Mouse (Mus musculus) ES-E14 (cell line): ENCODE measurements around the gene Npc2. TPM values are rescaled to one million over a fixed set of nuclear protein-coding genes. Genes with fewer than 3 reads are reported as not detected.

Experiments
- DNase-seq: peaks from one replicate; pipeline ENCODE4 v3.0.0-alpha.2; 2013; ENCODE audit warnings: low read depth, low spot score
- H3K27ac ChIP-seq: 2 replicates; pipeline ENCODE4 v1.5.1; 2012; ENCODE audit warnings: low read depth, mild to moderate bottlenecking, low read length, moderate library complexity, mixed read lengths; ENCODE audit not compliant: poor library complexity, insufficient read depth, severe bottlenecking
- H3K36me3 ChIP-seq: 2 replicates; pipeline ENCODE4 v1.6.1; 2012; ENCODE audit warnings: mild to moderate bottlenecking, low read length, moderate library complexity, mixed read lengths; ENCODE audit not compliant: control insufficient read depth, poor library complexity, insufficient read depth, severe bottlenecking
- H3K4me1 ChIP-seq, 2 experiments: fragments of 150-350 bp in 1 of 2; sonication (generic) in 1 of 2; 2 replicates each; pipeline ENCODE4 v1.6.1; 2012; ENCODE audit warnings: low read length in 2 of 2, mild to moderate bottlenecking in 1 of 2, mixed read lengths in 1 of 2; ENCODE audit not compliant: control insufficient read depth in 2 of 2, insufficient read depth in 2 of 2, poor library complexity in 1 of 2
- H3K4me3 ChIP-seq, 2 experiments: fragments of 150-350 bp in 1 of 2; sonication (generic) in 1 of 2; 2 replicates each; pipeline ENCODE4 v1.5.1; 2012; ENCODE audit warnings: low read length in 2 of 2, low read depth in 1 of 2, mild to moderate bottlenecking in 1 of 2, mixed read lengths in 1 of 2; ENCODE audit not compliant: insufficient read depth in 1 of 2, poor library complexity in 1 of 2, severe bottlenecking in 1 of 2
- H3K9ac ChIP-seq: 2 replicates; pipeline ENCODE4 v1.6.1; 2012; ENCODE audit warnings: low read depth, mild to moderate bottlenecking, low read length, mixed read lengths; ENCODE audit not compliant: poor library complexity, insufficient read depth, severe bottlenecking
- H3K9me3 ChIP-seq: fragments of 150-350 bp; sonication (generic); 2 replicates; pipeline ENCODE4 v1.6.1; 2012; ENCODE audit warnings: low read depth, mild to moderate bottlenecking, low read length; ENCODE audit not compliant: control insufficient read depth, insufficient read depth
- CHD2 ChIP-seq: IDR thresholded peaks from 2 replicates; pipeline ENCODE4 v1.6.1; 2014; ENCODE audit warnings: mild to moderate bottlenecking, low read depth, low read length, inconsistent platforms
- HCFC1 ChIP-seq: IDR thresholded peaks from 2 replicates; pipeline ENCODE4 v1.6.1; 2012; ENCODE audit warnings: low read length, inconsistent platforms, borderline replicate concordance; ENCODE audit not compliant: insufficient read depth
- MAFK ChIP-seq: IDR thresholded peaks from 2 replicates; pipeline ENCODE4 v1.6.1; 2014; ENCODE audit warnings: mild to moderate bottlenecking, low read depth, low read length, inconsistent platforms; ENCODE audit not compliant: insufficient read depth
- ZC3H11A ChIP-seq: IDR thresholded peaks from 2 replicates; pipeline ENCODE4 v1.6.1; 2012; ENCODE audit warnings: low read depth, mild to moderate bottlenecking, inconsistent platforms, low read length, borderline replicate concordance
- ZNF384 ChIP-seq: IDR thresholded peaks from 2 replicates; pipeline ENCODE4 v1.6.1; 2012; ENCODE audit warnings: low read depth, low read length, inconsistent platforms
- in situ Hi-C, 2 experiments: fragments of 600-800 bp; cut with MboI; formaldehyde crosslinking; loops; one replicate each; pipeline ENCODE4 v1.15.1; 2025; ENCODE audit warnings: low sequenced_read_pairs in 2 of 2, inconsistent platforms in 1 of 2; ENCODE audit not compliant: unreplicated experiment in 2 of 2
- total RNA-seq: library from RNA; depleted of rRNA; stranded (reverse); fragments of 300-350 nt; gene quantifications from 2 replicates; pipeline ENCODE4 v1.2.3, GENCODE M21; 2012

Npc2 gene
- total RNA-seq, 1 experiment: 84.5 TPM

DNA sequence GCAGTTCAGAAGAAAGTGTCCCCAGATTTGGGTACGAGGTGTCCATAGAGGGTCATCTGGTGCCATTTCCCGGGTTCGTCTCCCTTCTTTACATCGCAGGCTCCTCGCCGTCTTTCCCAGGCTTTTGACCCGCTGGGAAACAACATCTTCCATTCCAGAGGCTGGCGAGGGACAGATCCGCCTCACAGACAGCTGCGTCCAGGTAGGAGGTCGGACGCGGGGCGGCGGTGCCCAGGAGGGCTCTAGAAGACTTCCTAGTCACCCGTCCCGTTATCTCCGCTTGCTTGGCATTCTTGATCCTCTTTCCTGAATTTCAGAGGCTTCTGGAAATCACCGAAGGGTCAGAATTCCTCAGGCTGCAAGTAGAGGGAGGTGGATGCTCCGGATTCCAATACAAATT lies 524 bp upstream of the Npc2 start:
- Histone ChIP-seq H3K4me3 (peak overlapping the region; percentile 96 to 100), H3K9me3 (no peaks in the 10 kb centered on the region), H3K4me1 (peaks cover 2 to 7% of the 10 kb centered on the region in 2 experiments; a peak in 2 of 4 replicates), H3K27ac (no peak overlapping the region; the same call in 1 of the 2 replicates), H3K36me3 (peaks cover 3% of the 10 kb centered on the region), H3K9ac (peak overlapping the region; percentile 96)
- DNase-seq: no peak
- in situ Hi-C loops: no loop called here
- TF ChIP-seq HCFC1 (no peak), MAFK (no peak), ZNF384 (no peak), ZC3H11A (no peak), CHD2 (no peak)

DNA sequence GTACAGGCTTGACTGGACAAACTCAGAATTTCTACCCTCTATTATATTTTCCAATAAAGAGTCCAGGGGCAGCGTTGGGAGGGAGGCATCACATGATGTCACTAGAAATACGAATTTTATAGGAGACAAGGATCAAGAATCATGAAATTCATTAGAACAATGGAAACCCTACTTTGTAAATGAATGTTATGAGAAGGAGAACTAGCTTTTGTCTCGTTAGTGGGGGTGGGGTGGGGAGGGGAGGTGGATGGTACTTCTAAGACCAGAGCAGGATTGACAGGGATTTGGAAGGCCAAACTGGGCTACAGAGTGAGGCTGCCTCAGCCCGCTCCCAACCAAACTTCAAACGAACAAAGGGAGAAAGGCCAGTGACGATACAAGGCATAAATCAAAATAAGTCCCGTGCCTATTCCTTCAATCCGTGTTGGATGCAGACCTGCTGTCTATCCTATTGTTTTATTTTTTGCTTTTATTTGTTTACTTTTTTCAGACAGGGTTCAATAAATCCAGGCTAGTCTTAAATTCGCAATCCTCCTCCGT lies 901 bp downstream of the Npc2 start:
- in situ Hi-C loops: no loop called here
- no peak for DNase-seq
- peak overlapping the region; percentile 95 for H3K9ac ChIP-seq
- TF ChIP-seq ZNF384 (no peak), MAFK (no peak), ZC3H11A (no peak), CHD2 (no peak), HCFC1 (no peak)
- H3K36me3 ChIP-seq: peaks cover 3% of the 10 kb centered on the region
- no peaks in the 10 kb centered on the region for H3K9me3 ChIP-seq
- peaks cover 2 to 7% of the 10 kb centered on the region in 2 experiments; a peak in 2 of 4 replicates for H3K4me1 ChIP-seq
- H3K4me3 ChIP-seq: peak overlapping the region; percentile 87 to 94
- H3K27ac ChIP-seq: no peak overlapping the region

DNA sequence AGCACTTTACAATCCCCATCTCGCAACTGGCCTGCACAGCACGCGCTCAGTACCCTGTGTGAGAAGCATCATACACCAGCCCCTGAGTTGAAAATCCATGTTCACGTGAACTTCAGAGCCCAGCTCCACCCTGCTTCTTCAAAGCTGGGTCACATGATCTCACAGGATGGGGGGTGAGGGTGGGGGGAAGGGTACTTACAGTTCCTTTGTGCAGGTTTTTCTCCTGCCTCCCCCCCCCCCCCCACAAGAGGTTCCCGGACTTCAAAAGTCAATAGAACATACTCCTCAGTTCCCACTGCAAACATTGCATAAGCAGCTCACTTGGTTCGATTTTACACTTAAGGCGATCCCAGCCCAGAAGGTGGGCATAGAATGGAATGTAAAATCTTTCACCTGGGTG lies 3.3 kb downstream of the Npc2 start:
- Histone ChIP-seq H3K27ac (no peak overlapping the region), H3K4me1 (peaks cover 2 to 17% of the 10 kb centered on the region in 2 experiments; a peak in 3 of 4 replicates), H3K9me3 (no peaks in the 10 kb centered on the region), H3K36me3 (peaks cover 8% of the 10 kb centered on the region), H3K4me3 (no peak overlapping the region), H3K9ac (no peak overlapping the region; the same call in 1 of the 2 replicates)
- in situ Hi-C loops: no loop called here
- TF ChIP-seq MAFK (no peak), CHD2 (no peak), ZNF384 (no peak), HCFC1 (no peak), ZC3H11A (no peak)
- no peak for DNase-seq

DNA sequence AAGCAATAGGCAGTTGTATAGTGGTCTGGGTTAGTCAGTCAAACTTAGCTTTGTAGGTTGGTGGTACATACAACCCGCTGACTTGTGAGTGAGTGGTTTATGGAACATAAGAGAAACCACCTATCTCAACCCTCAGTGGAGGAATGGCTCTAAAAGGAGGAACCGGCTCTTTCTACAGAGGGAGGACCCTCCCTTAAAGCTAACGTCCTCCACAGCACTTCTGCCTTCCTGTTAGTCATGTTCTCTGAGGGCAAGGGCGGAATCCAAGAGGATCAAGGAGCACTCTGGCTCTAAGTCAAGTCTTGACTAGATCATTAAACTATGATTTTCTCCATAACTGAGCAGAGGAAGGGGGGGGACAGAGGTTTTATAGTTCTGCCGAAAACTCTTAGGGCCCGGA lies 5.4 kb downstream of the Npc2 start:
- no peak for TF ChIP-seq MAFK
- TF ChIP-seq ZC3H11A: no peak
- TF ChIP-seq CHD2: no peak
- no peak for TF ChIP-seq HCFC1
- TF ChIP-seq ZNF384: no peak
- peaks cover 25% of the 10 kb centered on the region for H3K36me3 ChIP-seq
- no peak overlapping the region for H3K4me3 ChIP-seq
- no peaks in the 10 kb centered on the region for H3K9me3 ChIP-seq
- in situ Hi-C loops: no loop called here
- peaks cover 2 to 17% of the 10 kb centered on the region in 2 experiments; a peak in 3 of 4 replicates for H3K4me1 ChIP-seq
- H3K9ac ChIP-seq: no peak overlapping the region
- no peak overlapping the region for H3K27ac ChIP-seq
- DNase-seq: no peak

DNA sequence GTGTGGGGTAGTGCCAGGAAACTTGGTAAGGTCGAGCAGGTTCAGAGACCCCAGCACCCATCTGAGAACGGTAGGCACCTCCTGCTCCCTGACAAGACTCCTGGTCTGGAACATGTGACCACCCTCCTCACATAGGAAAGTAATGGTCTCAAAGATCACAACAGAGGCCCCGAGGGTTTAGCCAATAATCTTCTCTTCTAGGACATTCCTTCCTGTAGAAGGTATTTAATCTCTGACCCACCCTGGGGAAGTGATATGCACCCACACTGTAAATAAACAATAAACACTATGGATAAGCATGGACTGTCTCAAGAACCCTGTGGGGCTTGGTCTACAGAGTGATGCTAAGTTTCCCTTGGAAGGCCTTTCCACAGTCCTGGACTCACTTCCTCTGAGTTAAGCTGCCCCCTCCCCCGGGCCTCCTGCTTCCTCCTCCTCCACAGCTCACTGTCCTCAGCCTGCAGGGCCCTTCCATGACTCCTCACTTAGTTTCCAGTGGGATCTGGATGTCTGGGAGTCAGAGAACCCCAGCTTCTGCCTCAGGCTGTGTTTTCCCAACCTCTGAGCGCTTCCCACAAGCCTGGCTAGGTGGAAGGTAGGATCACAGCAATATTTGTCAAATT lies 6.7 kb downstream of the Npc2 start:
- no peak for DNase-seq
- no peak overlapping the region for H3K4me3 ChIP-seq
- H3K4me1 ChIP-seq: peaks cover 2 to 15% of the 10 kb centered on the region in 2 experiments; a peak in 3 of 4 replicates
- in situ Hi-C loops: no loop called here
- H3K9ac ChIP-seq: no peak overlapping the region; the same call in 1 of the 2 replicates
- TF ChIP-seq ZC3H11A (no peak), CHD2 (no peak), HCFC1 (no peak), MAFK (no peak), ZNF384 (no peak)
- H3K27ac ChIP-seq: no peak overlapping the region; the same call in 1 of the 2 replicates
- H3K36me3 ChIP-seq: peaks cover 25% of the 10 kb centered on the region
- no peaks in the 10 kb centered on the region for H3K9me3 ChIP-seq
